Mouse (Mus musculus): Measurements from ENCODE around the gene Echdc2. TPM values are rescaled to one million over a fixed set of nuclear protein-coding genes. Genes with fewer than 3 reads are reported as not detected.
"Not testable (repeated sequence)": the region's sequence is repeated elsewhere in the genome, so short reads cannot be mapped to it uniquely, and the experiment has no call there.

The Echdc2 gene
- polyA plus RNA-seq, 1 experiment from 2014 or later: 46.9 TPM

GRCm38 (mm10) chr4:108143778-108144177, 21.5 kb upstream of the Echdc2 start:
- H3K4me1 ChIP-seq: no peaks in the 10 kb centered on the region

GRCm38 (mm10) chr4:108144880-108145279, 20.4 kb upstream of the Echdc2 start, which contains the start of gene Scp2:
Gene Scp2 (minus strand): TSS chr4:108144998.
- H3K9ac ChIP-seq: no peak within 1 kb of the TSS
- 72% methylated on average over 1 of the region's 1 CpGs for WGBS
- no peak within 1 kb of the TSS for H3K4me2 ChIP-seq (replicated peaks)
- no peak for ATAC-seq (ENCODE audit: insufficient number of reproducible peaks, low FRiP score, low TSS enrichment, low read depth)
- H3K9me3 ChIP-seq (replicated peaks): 0 out of 2 replicates have a peak, but pooled peaks cover 6% of the 10 kb centered on the region
- H3K27ac ChIP-seq (replicated peaks): no peak within 1 kb of the TSS
- H3K4me1 ChIP-seq: no peaks in the 10 kb centered on the region
- no peaks in the 10 kb centered on the region for H3K36me3 ChIP-seq
- H3K4me3 ChIP-seq (replicated peaks): no peak within 1 kb of the TSS
- no peaks in the 10 kb centered on the region for H3K27me3 ChIP-seq

More at GRCm38 (mm10) chr4:108143778-108144177, 21.5 kb upstream of the Echdc2 start:
- no peak for ATAC-seq (ENCODE audit: insufficient number of reproducible peaks, low FRiP score, low TSS enrichment, low read depth)
- 0 out of 2 replicates have a peak, but pooled peaks cover 6% of the 10 kb centered on the region for H3K9me3 ChIP-seq (replicated peaks)
- no peak overlapping the region for H3K4me3 ChIP-seq (replicated peaks)
- H3K9ac ChIP-seq: no peak overlapping the region
- H3K36me3 ChIP-seq: no peaks in the 10 kb centered on the region
- no peaks in the 10 kb centered on the region for H3K27me3 ChIP-seq
- no peak overlapping the region for H3K4me2 ChIP-seq (replicated peaks)
- H3K27ac ChIP-seq (replicated peaks): no peak overlapping the region

GRCm38 (mm10) chr4:108145554-108145953, 19.7 kb upstream of the Echdc2 start:
- WGBS: 36% methylated on average over 3 of the region's 3 CpGs
- H3K4me1 ChIP-seq; H3K36me3 ChIP-seq; ATAC-seq (ENCODE audit: insufficient number of reproducible peaks, low FRiP score, low TSS enrichment, low read depth); H3K27me3 ChIP-seq; H3K27ac ChIP-seq (replicated peaks); H3K9ac ChIP-seq; H3K9me3 ChIP-seq (replicated peaks); H3K4me2 ChIP-seq (replicated peaks); H3K4me3 ChIP-seq (replicated peaks): not testable (repeated sequence)

- not testable (repeated sequence) for H3K9ac ChIP-seq; H3K4me1 ChIP-seq; H3K27ac ChIP-seq (replicated peaks); H3K9me3 ChIP-seq (replicated peaks); H3K27me3 ChIP-seq; H3K4me3 ChIP-seq (replicated peaks); H3K36me3 ChIP-seq; ATAC-seq (ENCODE audit: insufficient number of reproducible peaks, low FRiP score, low TSS enrichment, low read depth); H3K4me2 ChIP-seq (replicated peaks)
- WGBS: 82% methylated on average over 1 of the region's 1 CpGs
These were observed 10.1 kb upstream of the Echdc2 start for GRCm38 (mm10) chr4:108155141-108155540.

- no peak for ATAC-seq (ENCODE audit: insufficient number of reproducible peaks, low FRiP score, low TSS enrichment, low read depth)
- H3K27me3 ChIP-seq: 0 out of 2 replicates have a peak, but pooled peaks cover 3% of the 10 kb centered on the region
- H3K4me3 ChIP-seq (replicated peaks): no peak overlapping the region
- H3K9me3 ChIP-seq (replicated peaks): no peaks in the 10 kb centered on the region
- no peak overlapping the region for H3K4me2 ChIP-seq (replicated peaks)
- WGBS: 90% methylated on average over 8 of the region's 8 CpGs
- no peak overlapping the region for H3K27ac ChIP-seq (replicated peaks)
- H3K36me3 ChIP-seq: no peaks in the 10 kb centered on the region
- H3K9ac ChIP-seq: no peak overlapping the region
- 0 out of 2 replicates have a peak, but pooled peaks cover 3% of the 10 kb centered on the region for H3K4me1 ChIP-seq
These were observed 3.3 kb upstream of the Echdc2 start for GRCm38 (mm10) chr4:108161936-108162335.

GRCm38 (mm10) chr4:108163291-108163690, 1.9 kb upstream of the Echdc2 start:
- Histone ChIP-seq H3K4me3 (replicated peaks) (no peak overlapping the region), H3K27me3 (0 out of 2 replicates have a peak, but pooled peaks cover 3% of the 10 kb centered on the region), H3K27ac (replicated peaks) (no peak overlapping the region), H3K4me2 (replicated peaks) (no peak overlapping the region), H3K9ac (no peak overlapping the region), H3K9me3 (replicated peaks) (no peaks in the 10 kb centered on the region), H3K4me1 (0 out of 2 replicates have a peak, but pooled peaks cover 3% of the 10 kb centered on the region), H3K36me3 (no peaks in the 10 kb centered on the region)
- 87% methylated on average over 3 of the region's 3 CpGs for WGBS
- ATAC-seq (ENCODE audit: insufficient number of reproducible peaks, low FRiP score, low TSS enrichment, low read depth): no peak

GRCm38 (mm10) chr4:108166874-108167273, 1.6 kb downstream of the Echdc2 start:
- Histone ChIP-seq H3K27me3 (0 out of 2 replicates have a peak, but pooled peaks cover 3% of the 10 kb centered on the region), H3K4me3 (replicated peaks) (no peak overlapping the region), H3K4me1 (0 out of 2 replicates have a peak, but pooled peaks cover 3% of the 10 kb centered on the region), H3K9ac (no peak overlapping the region), H3K27ac (replicated peaks) (no peak overlapping the region), H3K4me2 (replicated peaks) (no peak overlapping the region), H3K36me3 (peaks cover 15% of the 10 kb centered on the region), H3K9me3 (replicated peaks) (no peaks in the 10 kb centered on the region)
- no peak for ATAC-seq (ENCODE audit: insufficient number of reproducible peaks, low FRiP score, low TSS enrichment, low read depth)
- 81% methylated on average over 4 of the region's 4 CpGs for WGBS

GRCm38 (mm10) chr4:108168056-108168455, 2.8 kb downstream of the Echdc2 start:
- H3K9me3 ChIP-seq (replicated peaks): no peaks in the 10 kb centered on the region
- ATAC-seq (ENCODE audit: insufficient number of reproducible peaks, low FRiP score, low TSS enrichment, low read depth): no peak
- H3K27me3 ChIP-seq: 0 out of 2 replicates have a peak, but pooled peaks cover 3% of the 10 kb centered on the region
- no peak overlapping the region for H3K4me2 ChIP-seq (replicated peaks)
- H3K36me3 ChIP-seq: peaks cover 15% of the 10 kb centered on the region
- no peak overlapping the region for H3K4me3 ChIP-seq (replicated peaks)
- WGBS: 65% methylated on average over 6 of the region's 6 CpGs
- H3K27ac ChIP-seq (replicated peaks): no peak overlapping the region
- H3K9ac ChIP-seq: no peak overlapping the region
- H3K4me1 ChIP-seq: 0 out of 2 replicates have a peak, but pooled peaks cover 3% of the 10 kb centered on the region

GRCm38 (mm10) chr4:108182278-108182677, 17.0 kb downstream of the Echdc2 start:
- Histone ChIP-seq H3K36me3 (peaks cover 4% of the 10 kb centered on the region; the same call in 1 of the 2 replicates), H3K4me2 (replicated peaks) (no peak overlapping the region), H3K27me3 (no peaks in the 10 kb centered on the region), H3K4me1 (no peaks in the 10 kb centered on the region), H3K27ac (replicated peaks) (no peak overlapping the region), H3K9me3 (replicated peaks) (no peaks in the 10 kb centered on the region), H3K9ac (no peak overlapping the region), H3K4me3 (replicated peaks) (no peak overlapping the region)
- WGBS: 63% methylated on average over 1 of the region's 1 CpGs
- no peak for ATAC-seq (ENCODE audit: insufficient number of reproducible peaks, low FRiP score, low TSS enrichment, low read depth)

GRCm38 (mm10) chr4:108192821-108193323, 27.6 kb downstream of the Echdc2 start:
- Histone ChIP-seq H3K9ac (no peak overlapping the region), H3K4me1 (peaks cover 4% of the 10 kb centered on the region; the same call in 1 of the 2 replicates), H3K4me2 (replicated peaks) (no peak overlapping the region), H3K9me3 (replicated peaks) (no peaks in the 10 kb centered on the region), H3K36me3 (no peaks in the 10 kb centered on the region), H3K27ac (replicated peaks) (no peak overlapping the region), H3K4me3 (replicated peaks) (no peak overlapping the region), H3K27me3 (no peaks in the 10 kb centered on the region)
- 78% methylated on average over 2 of the region's 2 CpGs for WGBS
- ATAC-seq (ENCODE audit: insufficient number of reproducible peaks, low FRiP score, low TSS enrichment, low read depth): no peak

GRCm38 (mm10) chr4:108196277-108196855, 31.1 kb downstream of the Echdc2 start:
- H3K9ac ChIP-seq: no peak overlapping the region
- H3K27ac ChIP-seq (replicated peaks): peak overlapping the region; percentile 74; the same call in 1 of the 2 replicates
- H3K4me2 ChIP-seq (replicated peaks): no peak overlapping the region
- H3K36me3 ChIP-seq: no peaks in the 10 kb centered on the region
- H3K27me3 ChIP-seq: no peaks in the 10 kb centered on the region
- no peak overlapping the region for H3K4me3 ChIP-seq (replicated peaks)
- WGBS: 51% methylated on average over 6 of the region's 6 CpGs
- 0 out of 2 replicates have a peak, but pooled peaks have one; percentile 19 for ATAC-seq (ENCODE audit: insufficient number of reproducible peaks, low FRiP score, low TSS enrichment, low read depth)
- no peaks in the 10 kb centered on the region for H3K9me3 ChIP-seq (replicated peaks)
- peaks cover 4% of the 10 kb centered on the region; the same call in 1 of the 2 replicates for H3K4me1 ChIP-seq
